Mouse (Mus musculus) midbrain, embryonic 15.5 days (tissue): ENCODE measurements at regions not wholly inside any gene's neighbourhood (a gene's known extent, or its start where the extent isn't known, plus 50 kb on each side); places are given as distances from the start of the nearest gene placed in this dataset.

Experiments used
- ATAC-seq: fragments of 200-750 bp; cut with Nextera tagmentation; replicated peaks from 2 replicates; pipeline ENCODE4 v1.8.0; 2017; ENCODE audit warnings: moderate TSS enrichment
- H3K27ac ChIP-seq: fragments of 300-500 bp; sonication (generic); 2 replicates; pipeline ENCODE4 v1.5.1; 2015; ENCODE audit warnings: mild to moderate bottlenecking, inconsistent platforms
- H3K27me3 ChIP-seq: fragments of 300-500 bp; sonication (generic); replicated peaks from 2 replicates; pipeline ENCODE4 v1.6.1; 2015; ENCODE audit warnings: inconsistent platforms
- H3K36me3 ChIP-seq: fragments of 300-500 bp; sonication (generic); replicated peaks from 2 replicates; pipeline ENCODE4 v1.6.1; 2015; ENCODE audit warnings: inconsistent platforms
- H3K4me1 ChIP-seq: fragments of 300-500 bp; sonication (generic); 2 replicates; pipeline ENCODE4 v1.6.1; 2015; ENCODE audit warnings: inconsistent platforms
- H3K4me2 ChIP-seq: fragments of 300-500 bp; sonication (generic); 2 replicates; pipeline ENCODE4 v1.6.1; 2015; ENCODE audit warnings: inconsistent platforms, mild to moderate bottlenecking, moderate library complexity
- H3K4me3 ChIP-seq: fragments of 300-500 bp; sonication (generic); 2 replicates; pipeline ENCODE4 v1.5.1; 2015; ENCODE audit warnings: mild to moderate bottlenecking, inconsistent platforms
- H3K9ac ChIP-seq: fragments of 300-500 bp; sonication (generic); 2 replicates; pipeline ENCODE4 v1.6.1; 2015; ENCODE audit warnings: mild to moderate bottlenecking, inconsistent platforms
- H3K9me3 ChIP-seq: fragments of 300-500 bp; sonication (generic); 2 replicates; pipeline ENCODE4 v1.6.1; 2016; ENCODE audit warnings: inconsistent platforms
- WGBS: fragments of 180-500 bp; shearing (Covaris S2); methylation state at CpG from one replicate; pipeline ENCODE4 v1.1.7; 2015; ENCODE audit warnings: mixed read lengths; 5-methylcytosine and 5-hydroxymethylcytosine counted together

- H3K27me3 ChIP-seq = no peaks in the 10 kb centered on the region
- H3K9ac ChIP-seq = no peak overlapping the region
- no peak overlapping the region for H3K4me2 ChIP-seq
- H3K27ac ChIP-seq = no peak overlapping the region
- H3K36me3 ChIP-seq = no peaks in the 10 kb centered on the region
- ATAC-seq = no peak
- no peaks in the 10 kb centered on the region for H3K9me3 ChIP-seq
- no peak overlapping the region for H3K4me3 ChIP-seq
- H3K4me1 ChIP-seq = no peaks in the 10 kb centered on the region
- WGBS = 92% methylated on average over 3 of the region's 3 CpGs
These were observed 150.9 kb upstream of the Pdcd1 start for GRCm38 (mm10) chr1:94203281-94203680.

- no peak for ATAC-seq
- no peak overlapping the region for H3K4me3 ChIP-seq
- no peaks in the 10 kb centered on the region for H3K27me3 ChIP-seq
- no peak overlapping the region for H3K27ac ChIP-seq
- WGBS = 88% methylated on average over 2 of the region's 2 CpGs
- no peak overlapping the region for H3K9ac ChIP-seq
- no peaks in the 10 kb centered on the region for H3K36me3 ChIP-seq
- no peaks in the 10 kb centered on the region for H3K9me3 ChIP-seq
- H3K4me1 ChIP-seq = no peaks in the 10 kb centered on the region
- no peak overlapping the region for H3K4me2 ChIP-seq
These were observed 131.5 kb upstream of the Pdcd1 start for GRCm38 (mm10) chr1:94183876-94184275.

GRCm38 (mm10) chr1:94149958-94150357 is 97.6 kb upstream of the Pdcd1 start:
- H3K9ac ChIP-seq = no peak overlapping the region
- H3K9me3 ChIP-seq = no peaks in the 10 kb centered on the region
- H3K4me1 ChIP-seq = no peaks in the 10 kb centered on the region
- no peak for ATAC-seq
- H3K27me3 ChIP-seq = no peaks in the 10 kb centered on the region
- no peak overlapping the region for H3K4me2 ChIP-seq
- no peak overlapping the region for H3K4me3 ChIP-seq
- no peak overlapping the region for H3K27ac ChIP-seq
- H3K36me3 ChIP-seq = no peaks in the 10 kb centered on the region
- WGBS = 89% methylated on average over 4 of the region's 4 CpGs

GRCm38 (mm10) chr1:94147015-94147414 is 94.7 kb upstream of the Pdcd1 start:
- H3K27me3 ChIP-seq = no peaks in the 10 kb centered on the region
- no peaks in the 10 kb centered on the region for H3K9me3 ChIP-seq
- 83% methylated on average over 4 of the region's 4 CpGs for WGBS
- H3K36me3 ChIP-seq = no peaks in the 10 kb centered on the region
- H3K4me1 ChIP-seq = no peaks in the 10 kb centered on the region
- no peak overlapping the region for H3K9ac ChIP-seq
- H3K4me3 ChIP-seq = no peak overlapping the region
- H3K27ac ChIP-seq = no peak overlapping the region
- no peak overlapping the region for H3K4me2 ChIP-seq
- no peak for ATAC-seq

GRCm38 (mm10) chr1:94140518-94140917 is 88.2 kb upstream of the Pdcd1 start:
- Histone ChIP-seq H3K27ac (no peak overlapping the region), H3K9ac (no peak overlapping the region), H3K9me3 (no peaks in the 10 kb centered on the region), H3K4me3 (no peak overlapping the region), H3K27me3 (no peaks in the 10 kb centered on the region), H3K36me3 (no peaks in the 10 kb centered on the region), H3K4me2 (no peak overlapping the region), H3K4me1 (no peaks in the 10 kb centered on the region)
- no peak for ATAC-seq
- 78% methylated on average over 3 of the region's 3 CpGs for WGBS

- Histone ChIP-seq H3K4me1 (no peaks in the 10 kb centered on the region), H3K27ac (no peak overlapping the region), H3K4me3 (no peak overlapping the region), H3K9ac (no peak overlapping the region), H3K9me3 (no peaks in the 10 kb centered on the region), H3K4me2 (no peak overlapping the region), H3K27me3 (no peaks in the 10 kb centered on the region), H3K36me3 (no peaks in the 10 kb centered on the region)
- 70% methylated on average over 5 of the region's 5 CpGs for WGBS
- ATAC-seq = no peak
These were observed 87.2 kb upstream of the Pdcd1 start for GRCm38 (mm10) chr1:94139445-94140062.

GRCm38 (mm10) chr1:94136731-94137130 is 84.4 kb upstream of the Pdcd1 start:
- Histone ChIP-seq H3K4me2 (no peak overlapping the region), H3K36me3 (no peaks in the 10 kb centered on the region), H3K9me3 (no peaks in the 10 kb centered on the region), H3K27me3 (no peaks in the 10 kb centered on the region), H3K27ac (no peak overlapping the region), H3K9ac (no peak overlapping the region), H3K4me3 (no peak overlapping the region), H3K4me1 (no peaks in the 10 kb centered on the region)
- 69% methylated on average over 8 of the region's 8 CpGs for WGBS
- no peak for ATAC-seq
